Mouse (Mus musculus) spleen, embryonic (tissue): ENCODE data around the gene 4930578C19Rik.
"Not testable (repeated sequence)": the region's sequence is repeated elsewhere in the genome, so short reads cannot be mapped to it uniquely, and the experiment has no call there.

ENCODE experiments used
- CTCF ChIA-PET: fragments of 350-600 bp; sonication (Branson Sonifier 250); formaldehyde crosslinking; loops from one replicate; lab custom pipeline; 2022; lab: Charles Lee

Gene 4930578C19Rik

GRCm38 (mm10) chrX:18461198-18461601 lies at the start of gene 4930578C19Rik:
TSS of gene 4930578C19Rik (minus strand) at chrX:18461397.
- CTCF ChIA-PET: no interaction called here

- CTCF ChIA-PET: no interaction called here
Observed at GRCm38 (mm10) chrX:18467690-18468089, 6.5 kb upstream of the 4930578C19Rik start.

GRCm38 (mm10) chrX:18462879-18463278 lies 1.7 kb upstream of the 4930578C19Rik start:
- CTCF ChIA-PET: no interaction called here

- CTCF ChIA-PET: no interaction called here
Observed at GRCm38 (mm10) chrX:18451559-18451958, 9.6 kb downstream of the 4930578C19Rik start.

GRCm38 (mm10) chrX:18442066-18442465 lies 19.1 kb downstream of the 4930578C19Rik start:
- CTCF ChIA-PET: no interaction called here

GRCm38 (mm10) chrX:18425451-18425850 lies 35.7 kb downstream of the 4930578C19Rik start:
- CTCF ChIA-PET: no interaction called here

GRCm38 (mm10) chrX:18423206-18423605 lies 38.0 kb downstream of the 4930578C19Rik start:
- CTCF ChIA-PET: no interaction called here

- CTCF ChIA-PET: no interaction called here
Observed at GRCm38 (mm10) chrX:18420161-18420784, 40.9 kb downstream of the 4930578C19Rik start.

- CTCF ChIA-PET: no interaction called here
Observed at GRCm38 (mm10) chrX:18418977-18419376, 42.2 kb downstream of the 4930578C19Rik start.

GRCm38 (mm10) chrX:18414560-18414959 lies 46.6 kb downstream of the 4930578C19Rik start:
- CTCF ChIA-PET: no interaction called here

GRCm38 (mm10) chrX:18411071-18411840 lies 49.9 kb downstream of the 4930578C19Rik start:
- CTCF ChIA-PET: no interaction called here

GRCm38 (mm10) chrX:18409598-18409997 lies 51.6 kb downstream of the 4930578C19Rik start:
- CTCF ChIA-PET: no interaction called here

- CTCF ChIA-PET: no interaction called here
Observed at GRCm38 (mm10) chrX:18402296-18402695, 58.9 kb downstream of the 4930578C19Rik start.

- CTCF ChIA-PET: no interaction called here
Observed at GRCm38 (mm10) chrX:18396700-18397099, 64.5 kb downstream of the 4930578C19Rik start.

GRCm38 (mm10) chrX:18384181-18384580 lies 77.0 kb downstream of the 4930578C19Rik start:
- CTCF ChIA-PET: not testable (repeated sequence)
